Mouse (Mus musculus): ENCODE results near the gene Rrp7a.
A peak's percentile ranks its signal among the peaks of the same experiment; 100 is the strongest.
"Not testable (repeated sequence)": the region's sequence is repeated elsewhere in the genome, so short reads cannot be mapped to it uniquely, and the experiment has no call there.

The Rrp7a gene

GRCm38 (mm10) chr15:83156929-83157666, 34.5 kb upstream of the Rrp7a start:
- no peak for DNase-seq

- no peak for DNase-seq
These were observed 33.2 kb upstream of the Rrp7a start for GRCm38 (mm10) chr15:83155672-83156419.

GRCm38 (mm10) chr15:83154309-83154708, 31.7 kb upstream of the Rrp7a start:
- DNase-seq = no peak

GRCm38 (mm10) chr15:83150694-83151093, 28.1 kb upstream of the Rrp7a start:
- no peak for DNase-seq

GRCm38 (mm10) chr15:83150073-83150442, 27.5 kb upstream of the Rrp7a start:
- DNase-seq = no peak

GRCm38 (mm10) chr15:83149196-83150072, 26.8 kb upstream of the Rrp7a start, which contains the start of gene Poldip3:
TSS of gene Poldip3 (minus strand) at chr15:83149384.
- peak; percentile 98 for DNase-seq

GRCm38 (mm10) chr15:83148801-83149195, 26.2 kb upstream of the Rrp7a start:
- no peak for DNase-seq

- DNase-seq = no peak
These were observed 25.8 kb upstream of the Rrp7a start for GRCm38 (mm10) chr15:83148395-83148794.

- no peak for DNase-seq
These were observed 22.9 kb upstream of the Rrp7a start for GRCm38 (mm10) chr15:83145541-83145940.

- no peak for DNase-seq
These were observed 20.3 kb upstream of the Rrp7a start for GRCm38 (mm10) chr15:83142861-83143260.

- no peak for DNase-seq
These were observed 13.1 kb upstream of the Rrp7a start for GRCm38 (mm10) chr15:83135654-83136053.

- no peak for DNase-seq
These were observed 12.1 kb upstream of the Rrp7a start for GRCm38 (mm10) chr15:83134671-83135070.

GRCm38 (mm10) chr15:83129530-83130231, 7.1 kb upstream of the Rrp7a start:
- DNase-seq = no peak

- DNase-seq = not testable (repeated sequence)
These were observed 4.4 kb upstream of the Rrp7a start for GRCm38 (mm10) chr15:83127037-83127436.

GRCm38 (mm10) chr15:83126582-83126981, 4.0 kb upstream of the Rrp7a start:
- no peak for DNase-seq

- no peak for DNase-seq
These were observed 2.0 kb upstream of the Rrp7a start for GRCm38 (mm10) chr15:83124625-83125024.

- DNase-seq = peak; percentile 39
These were observed 664 bp downstream of the Rrp7a start for GRCm38 (mm10) chr15:83121709-83122565.

- DNase-seq = peak; percentile 53
These were observed 4.2 kb downstream of the Rrp7a start for GRCm38 (mm10) chr15:83118360-83118759.

GRCm38 (mm10) chr15:83115071-83115470, 7.5 kb downstream of the Rrp7a start:
- DNase-seq = no peak

- no peak for DNase-seq
These were observed 8.5 kb downstream of the Rrp7a start for GRCm38 (mm10) chr15:83114106-83114505.

GRCm38 (mm10) chr15:83112898-83113297, 9.7 kb downstream of the Rrp7a start:
- DNase-seq = peak; percentile 26

- DNase-seq = no peak
These were observed 10.7 kb downstream of the Rrp7a start for GRCm38 (mm10) chr15:83111874-83112273.

Data from cerebellum, adult 11 months (tissue).